Mouse (Mus musculus) left cerebral cortex, postnatal 36 days (tissue): ENCODE results near the gene Uqcrh. TPM values are rescaled to one million over a fixed set of nuclear protein-coding genes. Genes with fewer than 3 reads are reported as not detected.

Source experiments
- DNase-seq, 2 experiments: peaks; one replicate each; pipeline ENCODE4 v3.0.0; 2021 to 2022; ENCODE audit warnings: low spot score in 2 of 2, mixed read lengths in 1 of 2
- intact Hi-C: fragments of 180-260 bp; cut with DNase I; formaldehyde crosslinking; loops from one replicate; pipeline ENCODE4 v1.15.1; 2025
- total RNA-seq, 2 experiments: library from RNA; stranded (reverse); gene quantifications; 2 replicates each; pipeline ENCODE4 v1.2.3; 2021

Uqcrh gene
- 100 to 1,000 TPM; 411 to 431 TPM for total RNA-seq

DNA sequence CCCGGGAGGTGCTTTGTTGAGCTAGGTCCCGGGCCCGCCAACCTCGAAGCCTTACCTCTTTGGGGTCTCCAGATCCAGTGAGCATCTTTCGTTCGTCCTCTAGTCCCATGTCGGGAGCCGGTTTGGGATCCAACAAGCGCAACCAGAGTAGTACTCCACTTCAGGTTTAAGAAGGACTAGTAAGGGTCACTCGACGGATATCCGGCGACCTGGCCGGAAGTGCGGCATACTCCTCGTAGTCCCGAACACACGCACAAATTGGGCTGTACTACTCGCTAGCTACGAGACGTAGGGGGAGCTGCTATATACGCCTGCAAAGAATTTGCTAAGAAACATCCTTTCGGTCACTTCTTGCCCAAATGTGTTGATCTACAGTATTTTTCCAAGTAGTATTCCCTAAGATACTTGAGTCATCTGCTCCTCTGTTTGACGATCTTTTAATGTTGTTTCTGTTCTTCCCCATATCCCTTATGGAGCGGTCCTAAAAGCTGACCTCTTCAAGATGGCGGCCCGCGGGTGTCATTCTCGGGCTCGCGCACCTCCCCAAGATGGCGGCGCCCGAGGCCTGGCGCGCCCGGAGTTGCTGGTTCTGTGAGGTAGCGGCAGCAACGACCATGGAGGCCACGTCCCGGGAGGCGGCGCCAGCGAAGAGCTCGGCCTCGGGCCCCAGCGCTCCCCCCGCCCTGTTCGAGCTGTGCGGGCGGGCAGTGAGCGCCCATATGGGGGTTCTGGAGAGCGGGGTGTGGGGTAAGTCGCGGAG, at the start of gene Uqcrh, which contains the start of gene Lrrc41:
Gene Uqcrh (minus strand): TSS at position 211 of the 760 bp plus-strand sequence.
Gene Lrrc41 (plus strand): TSS at position 409 of the 760 bp plus-strand sequence.
- DNase-seq = peak; percentile 95 to 96
- intact Hi-C loops = no loop called here

DNA sequence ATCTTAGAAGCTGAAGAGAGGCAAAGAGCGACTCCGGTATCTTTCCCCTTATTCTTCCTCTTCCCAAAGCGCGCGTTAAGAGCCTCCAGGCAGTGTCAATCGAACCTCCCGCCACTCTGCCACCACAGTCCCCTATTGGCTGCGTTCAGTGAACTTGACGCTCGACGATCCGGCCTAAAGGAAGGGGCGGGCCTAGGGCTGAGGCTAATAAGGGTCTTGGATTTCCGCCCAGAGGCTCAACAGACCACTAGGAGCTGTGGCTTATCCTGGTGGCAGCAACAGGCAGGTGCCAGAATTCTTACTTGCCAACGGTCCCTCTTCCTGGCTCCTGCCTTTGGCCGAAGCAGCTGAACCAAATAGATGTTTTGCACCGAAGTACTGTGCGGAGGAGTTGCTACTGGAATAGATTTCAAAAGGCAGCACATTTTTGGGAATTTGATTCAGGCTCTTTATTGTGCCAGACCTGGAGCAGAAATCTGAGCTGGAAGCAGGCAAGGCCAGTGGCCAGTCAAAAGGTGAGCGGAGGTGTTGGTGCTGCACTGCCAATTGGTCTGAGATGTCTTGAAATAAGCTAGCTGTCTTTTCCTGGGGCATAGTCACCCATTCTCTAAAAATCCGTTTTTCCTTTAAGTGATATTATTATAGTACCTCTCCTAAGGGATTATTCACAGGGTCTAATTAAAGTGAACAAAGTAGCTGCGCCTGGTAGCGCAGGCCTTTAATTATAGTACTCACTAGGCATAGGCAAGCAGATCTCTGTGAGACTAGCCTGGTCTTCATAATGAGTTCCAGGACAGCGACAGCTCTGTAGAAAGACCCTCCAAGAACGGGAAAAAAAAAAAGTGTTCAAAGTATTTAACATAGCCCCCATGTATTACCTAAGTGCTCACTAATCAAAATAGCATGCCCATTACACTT, 49.0 kb upstream of the Uqcrh start, which contains the start of the genes Rad54l and Pomgnt1:
Gene Rad54l (minus strand): TSS at position 89 of the 918 bp plus-strand sequence.
Gene Pomgnt1 (plus strand): TSS at position 239 of the 918 bp plus-strand sequence.
- intact Hi-C loops = no loop called here
- DNase-seq = peak; percentile 68 to 73

DNA sequence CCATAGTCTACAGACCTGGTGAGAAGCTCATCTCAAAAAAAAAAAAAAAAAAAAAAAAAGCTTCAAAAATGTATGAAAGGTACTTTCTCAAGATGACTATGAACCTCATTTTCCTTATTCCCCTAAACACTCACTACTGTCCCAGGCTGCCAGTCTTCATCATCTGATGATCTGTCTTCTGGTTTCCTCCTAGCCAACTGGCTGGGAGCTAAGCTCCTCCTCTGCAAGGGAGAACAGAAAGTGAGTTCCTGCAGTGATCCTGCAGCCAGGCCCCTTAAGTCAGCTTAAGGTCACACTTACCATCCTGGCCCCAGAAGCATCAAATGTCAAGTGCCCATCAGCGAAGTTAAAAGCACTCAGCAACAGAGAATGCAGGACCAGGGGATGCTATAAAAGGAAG, 47.9 kb upstream of the Uqcrh start:
- DNase-seq = no peak
- intact Hi-C loops = no loop called here

DNA sequence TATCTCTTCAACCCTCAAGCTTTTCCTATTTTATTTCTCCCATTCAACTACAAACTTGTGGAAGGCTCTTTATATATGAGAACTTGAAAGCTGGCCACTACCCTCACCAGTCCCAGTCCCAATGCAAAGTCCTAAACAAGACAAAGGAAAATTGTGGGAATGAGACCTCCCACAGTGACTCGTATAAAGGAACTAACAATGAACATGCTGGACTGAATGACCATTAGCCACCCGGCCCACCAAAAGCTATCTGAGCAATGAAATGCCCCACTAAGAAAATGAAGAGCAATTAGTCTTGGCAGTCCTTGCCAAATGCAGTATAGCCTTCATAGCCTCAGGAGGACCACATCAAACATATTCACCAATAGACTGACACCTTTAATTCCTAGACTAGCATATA, 36.6 kb upstream of the Uqcrh start:
- no peak for DNase-seq
- intact Hi-C loops = no loop called here

DNA sequence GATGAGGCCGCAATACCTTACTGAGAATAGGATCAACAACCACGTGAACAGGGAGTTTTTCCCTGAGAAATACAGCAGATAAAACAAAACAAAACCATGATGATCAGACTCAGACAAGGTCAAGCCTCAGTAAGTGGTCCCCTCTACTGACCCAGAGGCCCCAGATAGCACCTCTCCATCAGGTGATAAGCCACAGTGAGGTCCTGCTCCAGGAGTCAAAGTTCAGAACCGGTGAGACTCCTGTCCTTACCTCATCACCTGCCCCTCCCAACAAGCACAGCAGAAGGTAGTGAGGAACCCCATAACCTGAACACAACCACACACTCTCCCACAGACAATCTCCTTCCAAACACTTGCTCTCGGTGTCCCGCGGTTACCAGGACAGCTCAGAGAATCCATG, 35.8 kb upstream of the Uqcrh start:
- intact Hi-C loops = no loop called here
- no peak for DNase-seq

DNA sequence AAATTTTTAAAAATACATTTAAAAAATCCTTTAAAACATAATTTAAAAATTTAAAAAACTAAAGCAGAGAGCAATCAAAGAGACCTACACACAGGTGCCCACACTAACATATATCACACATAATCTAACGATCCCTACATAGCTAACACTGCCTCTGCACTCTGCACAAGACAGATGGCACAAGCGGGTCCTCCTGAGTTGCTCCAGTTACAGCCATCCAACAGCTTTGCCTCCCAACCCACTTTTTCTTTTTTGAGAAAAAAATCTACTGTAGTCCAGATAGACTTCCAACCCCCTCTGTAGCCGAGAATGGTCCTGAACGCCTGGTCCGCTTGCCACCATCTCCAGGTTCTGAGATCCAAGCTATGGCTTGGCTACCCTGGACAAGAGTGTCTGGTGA, 30.4 kb upstream of the Uqcrh start:
- DNase-seq = no peak
- intact Hi-C loops = no loop called here

DNA sequence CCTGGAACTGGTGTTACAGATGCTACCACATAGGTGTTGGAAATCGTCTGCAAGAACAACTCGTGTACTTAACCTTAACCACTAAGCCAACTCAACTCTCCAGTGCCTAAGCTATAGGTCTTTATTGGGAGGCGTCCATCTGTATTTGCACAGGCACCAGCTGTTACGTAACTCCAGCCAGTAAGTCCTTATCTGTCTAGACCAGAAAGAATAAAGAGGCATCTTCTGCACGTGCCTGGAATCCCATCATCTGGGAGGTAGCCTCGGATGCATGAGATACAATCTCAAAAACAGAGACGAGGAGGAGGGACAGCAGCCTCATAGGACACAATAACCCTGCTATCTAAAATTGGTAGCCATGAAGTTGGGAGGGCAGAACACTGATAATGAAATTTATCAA, 26.1 kb upstream of the Uqcrh start:
- intact Hi-C loops = no loop called here
- DNase-seq = no peak

DNA sequence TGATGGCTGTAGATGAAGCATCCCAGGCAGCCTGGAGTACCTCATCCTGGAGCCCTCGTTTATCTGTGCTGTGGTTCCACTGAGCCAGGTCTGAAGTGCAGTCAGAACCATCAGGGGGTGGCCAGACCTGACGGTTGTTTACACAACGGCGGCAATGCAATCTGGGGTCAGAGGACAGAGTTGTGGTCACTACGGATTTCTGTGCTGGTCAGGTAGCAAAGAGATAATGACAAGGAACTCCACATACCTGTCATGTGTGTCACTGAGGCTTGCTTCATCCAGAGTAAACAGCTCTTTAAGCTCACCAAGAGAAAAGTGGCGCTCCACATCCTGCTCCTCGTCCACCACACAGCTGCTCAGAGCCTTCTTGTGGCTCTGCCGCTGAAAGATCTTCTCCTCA, 22.3 kb upstream of the Uqcrh start:
- no peak for DNase-seq
- intact Hi-C loops = no loop called here

DNA sequence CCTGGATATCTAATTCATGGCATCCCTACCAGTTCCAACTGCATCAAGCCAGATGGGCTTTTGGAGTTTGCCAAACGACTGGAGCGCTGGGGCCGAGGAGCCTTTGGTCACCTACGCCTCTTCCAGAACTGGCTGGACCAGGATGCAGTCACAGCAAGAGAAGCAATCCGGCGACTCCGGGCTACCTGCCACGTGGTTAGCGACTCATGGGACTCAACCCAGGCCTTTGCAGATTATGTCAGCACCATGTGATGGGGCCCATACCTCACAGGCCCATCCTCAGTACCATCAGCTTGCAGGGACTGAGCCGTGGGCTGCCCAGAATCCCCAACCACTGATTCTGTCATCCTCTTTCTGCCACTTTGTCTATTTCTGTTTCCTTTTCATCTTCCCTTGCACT, 21.4 kb upstream of the Uqcrh start:
- intact Hi-C loops = no loop called here
- DNase-seq = no peak

DNA sequence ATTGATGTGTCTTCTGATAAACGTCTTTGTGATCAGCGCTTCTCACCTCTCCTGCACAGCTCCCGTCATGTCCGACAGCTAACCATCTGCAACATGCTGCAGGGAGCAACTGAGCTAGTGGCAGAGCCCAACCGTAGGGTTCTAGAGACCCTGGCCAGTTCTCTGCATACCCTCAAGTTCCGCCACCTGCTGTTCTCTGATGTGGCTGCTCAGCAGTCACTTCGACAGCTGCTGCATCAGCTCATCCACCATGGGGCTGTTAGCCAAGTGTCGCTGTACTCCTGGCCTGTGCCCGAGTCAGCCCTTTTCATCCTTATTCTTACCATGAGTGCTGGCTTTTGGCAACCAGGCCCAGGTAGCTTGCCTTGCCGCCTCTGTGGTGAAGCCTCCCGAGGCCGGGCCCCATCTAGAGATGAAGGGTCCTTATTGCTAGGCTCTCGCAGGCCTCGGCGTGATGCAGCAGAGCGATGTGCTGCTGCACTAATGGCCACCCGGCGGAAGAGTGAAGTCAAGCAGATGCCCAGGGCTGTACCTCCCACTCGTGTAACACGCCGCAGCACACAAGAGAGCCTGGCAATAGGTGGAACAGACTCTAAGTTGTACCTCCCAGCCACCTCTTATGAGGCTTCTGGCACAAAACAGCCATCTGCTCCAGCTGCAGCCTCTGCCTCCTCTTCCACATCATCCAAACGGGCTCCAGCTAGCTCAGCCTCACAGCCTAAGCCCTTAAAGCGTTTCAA, 13.8 kb upstream of the Uqcrh start:
- no peak for DNase-seq
- intact Hi-C loops = no loop called here

DNA sequence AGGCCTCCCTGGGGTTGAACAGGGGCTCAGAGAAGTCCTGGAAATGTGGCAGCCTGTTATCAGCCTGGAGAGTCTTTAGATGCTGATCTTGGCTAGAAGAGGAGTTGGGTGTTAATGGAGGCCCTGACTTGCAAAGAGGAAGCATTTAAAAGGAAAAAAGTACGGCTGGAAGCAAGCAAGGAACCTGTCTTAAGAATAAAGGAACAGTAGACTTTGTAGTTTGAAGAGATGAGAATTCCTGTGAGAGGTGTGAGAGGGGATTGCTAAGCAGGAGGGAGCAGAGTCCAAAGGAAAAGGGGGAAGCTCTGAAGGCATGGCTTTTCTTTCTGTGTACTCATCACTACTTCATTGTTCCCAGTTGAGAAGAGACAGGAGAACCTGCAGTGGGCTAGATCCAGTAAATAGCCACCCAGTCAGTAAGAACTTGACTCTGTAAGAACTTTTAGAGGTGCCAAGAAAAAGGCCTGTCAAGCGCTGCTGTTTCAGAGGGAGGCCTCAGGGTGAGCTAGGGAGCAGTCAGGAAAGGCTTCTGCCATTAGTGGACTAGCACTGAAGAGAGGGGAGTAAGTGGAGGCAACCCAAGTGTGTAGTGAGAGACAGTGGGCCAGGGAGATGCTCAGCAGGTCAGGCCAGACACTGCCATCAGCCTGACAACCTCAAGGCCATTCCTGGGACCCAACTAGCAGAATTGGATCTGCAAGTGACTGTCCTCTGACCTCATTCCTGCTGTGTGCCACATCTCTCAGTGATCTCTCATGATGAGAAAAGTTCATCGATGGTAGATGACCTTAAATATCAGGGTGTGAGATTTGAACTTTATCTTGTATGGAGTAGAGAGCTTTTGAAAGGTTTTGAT, 2.6 kb upstream of the Uqcrh start:
- intact Hi-C loops = no loop called here
- DNase-seq = no peak

DNA sequence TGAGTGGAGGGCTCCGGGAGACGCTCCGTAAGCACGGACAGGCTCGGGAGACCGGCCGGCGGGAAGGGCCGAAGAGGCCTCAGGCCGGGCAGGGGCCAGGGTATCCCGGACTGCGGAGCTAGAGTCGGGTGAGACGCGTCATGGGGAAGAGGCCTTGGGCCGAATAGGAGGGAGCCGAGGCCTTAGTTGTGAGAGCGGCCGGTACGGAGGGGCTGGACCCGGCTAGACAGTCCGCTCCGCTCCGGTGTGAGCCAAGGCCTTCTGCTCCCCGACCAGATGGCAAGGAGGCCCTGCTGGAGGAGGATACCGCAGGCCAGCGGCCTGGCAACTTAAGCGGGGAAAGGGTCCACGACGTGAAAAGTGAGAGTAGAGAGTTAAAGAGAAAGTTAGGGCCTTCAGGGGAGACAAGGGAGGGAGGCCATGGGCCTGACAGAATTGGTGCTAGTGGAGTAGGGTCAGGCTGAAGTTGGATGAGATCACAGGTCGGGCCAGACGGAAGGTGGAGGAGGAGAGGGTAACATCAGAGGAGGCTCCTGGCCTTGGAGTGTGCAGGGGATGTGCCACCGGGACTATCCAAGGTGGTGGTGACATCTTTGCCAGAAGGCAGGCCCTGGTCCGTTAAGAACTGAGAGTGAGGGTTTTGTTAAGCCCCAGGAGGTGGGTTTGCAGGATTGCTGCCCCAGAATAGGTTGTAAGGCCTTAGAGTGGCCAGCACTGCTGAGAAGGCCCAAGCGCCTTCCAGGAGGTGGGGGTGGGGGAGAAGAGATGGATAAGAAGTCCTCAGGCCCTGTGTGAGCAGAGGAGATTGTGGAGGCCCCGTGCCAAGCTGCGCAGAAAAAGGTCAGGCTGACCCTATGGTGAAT, 1.7 kb upstream of the Uqcrh start:
- intact Hi-C loops = no loop called here
- peak; percentile 47 to 65 for DNase-seq

DNA sequence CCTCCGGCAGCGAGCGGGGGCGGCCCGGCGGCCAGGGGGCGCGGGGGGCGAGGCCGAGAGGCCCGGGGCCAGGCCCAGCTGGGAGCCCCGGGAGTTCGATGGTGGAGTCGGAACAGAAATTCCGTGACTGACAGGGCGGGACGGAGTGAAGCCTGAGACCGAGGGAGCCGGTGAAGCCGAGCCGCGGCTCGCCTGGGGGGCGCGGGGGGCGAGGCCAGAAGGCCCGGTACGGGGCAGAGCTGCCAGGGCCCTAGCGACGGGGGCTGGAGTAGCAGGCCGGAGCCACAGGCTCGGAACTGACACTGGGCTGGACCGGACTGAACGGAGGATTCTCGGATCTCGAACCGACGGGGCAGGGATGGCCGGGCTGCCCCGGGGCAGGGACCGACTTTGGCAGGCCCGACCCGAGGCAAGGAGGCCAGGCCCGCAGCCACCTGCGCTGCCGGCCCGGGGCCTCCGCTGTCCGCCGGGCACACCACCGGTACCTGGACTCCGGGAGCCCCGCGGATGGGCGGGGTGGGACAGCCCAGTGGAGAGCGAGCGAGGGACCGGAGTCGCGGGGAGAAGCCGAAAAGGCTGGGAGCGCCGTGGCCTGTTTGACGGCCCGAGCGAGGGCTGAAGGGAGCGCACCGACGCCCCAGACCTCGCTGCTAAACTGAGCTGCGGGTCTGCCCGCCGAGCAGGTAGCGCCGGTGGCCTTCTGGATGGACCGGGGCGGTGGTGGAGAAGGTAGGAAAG, 929 bp upstream of the Uqcrh start:
- DNase-seq = peak; percentile 67 to 73
- intact Hi-C loops = no loop called here

DNA sequence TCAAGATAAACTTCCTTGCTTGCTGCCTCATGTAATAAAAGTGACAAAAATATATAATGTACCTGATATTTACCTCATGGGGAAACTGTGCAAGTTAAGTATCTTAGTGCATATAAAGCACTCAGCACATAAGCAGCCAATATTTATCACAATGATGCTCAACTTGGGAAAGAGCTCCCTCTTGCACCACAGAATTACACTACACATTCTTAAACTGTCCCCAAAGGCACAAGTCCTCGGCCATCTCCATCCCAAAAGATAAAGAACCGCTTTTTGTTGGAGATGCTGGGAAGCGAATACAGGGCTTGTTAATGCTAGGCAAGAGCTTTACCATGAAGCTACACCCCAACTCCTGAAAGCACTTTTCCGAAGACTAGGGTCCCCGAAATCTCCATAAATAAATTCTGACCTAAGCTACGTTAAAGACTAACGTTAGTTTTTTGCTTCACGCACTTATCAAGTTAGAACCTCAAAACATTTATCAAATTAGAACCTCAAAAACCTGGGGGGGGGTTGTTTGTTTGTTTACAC, 661 bp downstream of the Uqcrh start:
- intact Hi-C loops = no loop called here
- no peak for DNase-seq

DNA sequence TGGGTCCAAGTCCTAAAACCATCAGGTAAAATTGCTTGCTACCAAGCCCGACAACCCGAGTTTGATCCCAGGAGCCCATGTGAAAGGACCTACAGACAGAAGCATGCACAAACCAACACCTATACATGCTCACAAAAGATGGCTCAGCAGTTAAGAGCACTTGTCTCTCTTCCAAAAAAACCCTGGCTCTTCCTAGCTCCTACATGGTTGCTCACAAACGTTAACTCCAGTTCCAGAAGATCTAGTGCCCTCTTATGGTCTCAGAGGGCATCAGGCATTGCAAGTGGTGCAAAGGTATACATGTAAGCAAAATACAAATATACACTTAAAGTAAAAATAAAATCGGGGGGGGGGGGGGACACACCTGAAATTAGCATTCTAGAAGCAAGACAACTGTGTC, 1.7 kb downstream of the Uqcrh start:
- intact Hi-C loops = no loop called here
- DNase-seq = no peak

DNA sequence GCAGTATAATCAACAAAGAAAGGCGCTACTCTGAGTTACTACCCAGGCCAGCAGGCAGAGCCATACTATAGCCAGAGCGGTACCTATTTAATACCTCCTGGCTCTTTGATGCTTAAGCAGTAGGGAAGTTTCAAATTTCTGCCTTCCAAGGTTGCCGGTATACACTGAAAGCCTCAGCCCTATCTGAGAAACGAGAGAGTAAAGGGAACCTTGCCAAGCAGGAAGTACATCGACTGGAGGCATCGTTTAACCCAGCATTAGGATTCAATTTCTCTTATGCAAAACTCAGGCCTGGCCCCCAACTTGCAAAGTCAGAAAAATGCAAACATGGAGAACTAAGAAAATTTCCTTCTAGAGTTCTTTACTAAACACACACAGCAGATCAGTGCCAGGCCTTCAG, 4.8 kb downstream of the Uqcrh start:
- DNase-seq = no peak
- intact Hi-C loops = no loop called here

DNA sequence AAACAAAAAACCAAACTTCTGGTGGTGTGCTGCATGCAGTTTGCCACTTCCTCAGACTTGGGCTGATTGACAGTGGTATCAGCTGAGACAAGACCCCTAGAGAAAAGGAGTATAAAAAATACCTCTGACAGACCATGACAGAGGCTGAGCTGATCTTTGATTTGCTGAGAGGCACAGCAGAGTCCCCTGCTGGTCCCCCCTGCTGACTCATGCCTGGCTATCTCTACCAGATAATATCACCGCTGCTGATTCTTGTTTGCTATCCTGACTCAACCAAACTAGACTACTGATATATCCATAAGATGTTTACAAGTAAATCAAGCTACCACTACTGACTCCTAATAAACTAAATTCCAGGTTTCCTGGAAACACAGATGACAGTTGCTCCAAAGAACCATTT, 11.0 kb downstream of the Uqcrh start:
- intact Hi-C loops = no loop called here
- DNase-seq = no peak
